Mouse (Mus musculus) liver, postnatal 0 days (tissue): ENCODE data around the gene Ces1c. TPM values are rescaled to one million over a fixed set of nuclear protein-coding genes. Genes with fewer than 3 reads are reported as not detected.

Experiments
- ATAC-seq: fragments of 200-750 bp; cut with Nextera tagmentation; 2 replicates; pipeline ENCODE4 v1.8.0; 2017; ENCODE audit warnings: mild to moderate bottlenecking, moderate library complexity
- DNase-seq: peaks from one replicate; pipeline ENCODE4 v3.0.0-alpha.2; 2016
- H3K27ac ChIP-seq: fragments of 300-500 bp; sonication (generic); 2 replicates; pipeline ENCODE4 v1.5.1; 2014; ENCODE audit warnings: antibody characterized with exemption, moderate library complexity, mild to moderate bottlenecking, low read depth
- H3K27me3 ChIP-seq: fragments of 300-500 bp; sonication (generic); 2 replicates; pipeline ENCODE4 v1.6.1; 2014; ENCODE audit warnings: low read length, control low read depth, mixed read lengths; ENCODE audit not compliant: insufficient read depth
- H3K36me3 ChIP-seq: fragments of 300-500 bp; sonication (generic); replicated peaks from 2 replicates; pipeline ENCODE4 v1.6.1; 2014; ENCODE audit warnings: mild to moderate bottlenecking, control low read depth, low read length, moderate library complexity, mixed read lengths; ENCODE audit not compliant: insufficient read depth
- H3K4me1 ChIP-seq: fragments of 300-500 bp; sonication (generic); 2 replicates; pipeline ENCODE4 v1.6.1; 2014; ENCODE audit warnings: antibody characterized with exemption, mild to moderate bottlenecking, control low read depth; ENCODE audit not compliant: insufficient read depth
- H3K4me2 ChIP-seq: fragments of 300-500 bp; sonication (generic); 2 replicates; pipeline ENCODE4 v1.6.1; 2014; ENCODE audit warnings: low read depth, mild to moderate bottlenecking, low read length, moderate library complexity, mixed read lengths
- H3K4me3 ChIP-seq: fragments of 300-500 bp; sonication (generic); 2 replicates; pipeline ENCODE4 v1.5.1; 2014; ENCODE audit warnings: low read depth, low read length
- H3K9ac ChIP-seq: fragments of 300-500 bp; sonication (generic); replicated peaks from 2 replicates; pipeline ENCODE4 v1.6.1; 2014; ENCODE audit warnings: mild to moderate bottlenecking, moderate library complexity
- H3K9me3 ChIP-seq: fragments of 300-500 bp; sonication (generic); 2 replicates; pipeline ENCODE4 v1.6.1; 2016; ENCODE audit warnings: mild to moderate bottlenecking, control low read depth, low read length, mixed read lengths
- CTCF ChIP-seq: sonication (generic); IDR thresholded peaks from 2 replicates; pipeline ENCODE4 v1.5.1; 2016; ENCODE audit warnings: antibody characterized with exemption, low read depth
- EP300 ChIP-seq: IDR thresholded peaks from 2 replicates; pipeline ENCODE4 v1.6.1; 2016; ENCODE audit warnings: antibody characterized with exemption, low read depth, mild to moderate bottlenecking
- WGBS: fragments of 180-500 bp; shearing (Covaris S2); extraction: QIAGEN DNeasy Blood & Tissue Kit; methylation state at CpG from one replicate; pipeline ENCODE4 v1.1.7; 2014; ENCODE audit not compliant: insufficient replicate concordance; 5-methylcytosine and 5-hydroxymethylcytosine counted together
- polyA plus RNA-seq: library from polyadenylated mRNA; unstranded; fragments of >200 nt; fragmentation: Nextera tagmentation; extraction: Ambion mirVana; gene quantifications from 2 replicates; pipeline ENCODE4 v1.2.1, GENCODE M21; 2015

The Ces1c gene
- polyA plus RNA-seq, 1 experiment from 2014 or later: 162 TPM

DNA sequence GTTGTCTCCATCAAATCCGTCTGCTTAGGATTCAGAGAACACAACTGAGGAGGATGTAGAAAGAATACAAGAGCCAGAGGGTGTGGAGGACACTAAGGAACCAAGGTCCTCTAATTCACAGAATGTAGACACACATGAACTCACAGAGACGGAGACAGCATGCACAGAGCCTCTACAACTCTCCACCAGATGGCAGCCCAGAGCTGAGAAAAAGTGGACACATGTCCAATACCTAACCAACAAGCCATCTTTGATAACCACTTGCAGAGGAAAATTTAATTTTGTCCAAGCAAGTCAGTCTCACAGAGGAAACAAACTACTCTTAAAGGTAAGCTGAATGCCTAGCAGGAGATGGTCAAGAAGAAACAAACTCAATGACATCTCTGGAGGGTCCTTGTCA, 71.9 kb downstream of the Ces1c start:
- Histone ChIP-seq H3K9me3 (no peaks in the 10 kb centered on the region), H3K27me3 (no peaks in the 10 kb centered on the region), H3K27ac (no peak overlapping the region), H3K9ac (no peak overlapping the region), H3K4me3 (no peak overlapping the region), H3K4me2 (no peak overlapping the region), H3K4me1 (no peaks in the 10 kb centered on the region; the same call in 1 of the 2 replicates), H3K36me3 (no peaks in the 10 kb centered on the region)
- WGBS: 9% methylated on average over 2 of the region's 2 CpGs
- TF ChIP-seq CTCF (peak; percentile 78), EP300 (no peak)
- ATAC-seq (no peak), DNase-seq (peak; percentile 78)

GRCm38 (mm10) chr8:93055238-93055637, 75.8 kb downstream of the Ces1c start:
- no peak for ATAC-seq
- 40% methylated on average over 2 of the region's 2 CpGs for WGBS
- Histone ChIP-seq H3K9me3 (no peaks in the 10 kb centered on the region), H3K4me2 (no peak overlapping the region), H3K4me3 (no peak overlapping the region), H3K36me3 (no peaks in the 10 kb centered on the region), H3K27me3 (no peaks in the 10 kb centered on the region), H3K4me1 (no peaks in the 10 kb centered on the region), H3K9ac (no peak overlapping the region), H3K27ac (no peak overlapping the region)
- no peak for DNase-seq
- no peak for TF ChIP-seq EP300
- no peak for TF ChIP-seq CTCF

Other genes starting within 250 kb of the Ces1c start
- not detected in 2 replicates for gene Capns2, start 229.9 kb downstream of the Ces1c start, polyA plus RNA-seq
- gene Slc6a2, start 171.2 kb downstream of the Ces1c start, polyA plus RNA-seq: not detected in 2 replicates
- not detected in 2 replicates for gene Ces1a, start 83.1 kb downstream of the Ces1c start, polyA plus RNA-seq
- 1.0 and 1.2 TPM in 2 replicates for gene Ces1b, start 51.3 kb downstream of the Ces1c start, polyA plus RNA-seq
- gene Ces1d, start 66.6 kb upstream of the Ces1c start, polyA plus RNA-seq: 216 and 217 TPM in 2 replicates
- 5.4 and 7.4 TPM in 2 replicates for gene Ces1e, start 98.3 kb upstream of the Ces1c start, polyA plus RNA-seq
- gene Ces1f, start 148.5 kb upstream of the Ces1c start, polyA plus RNA-seq: 0.84 and 1.1 TPM in 2 replicates
- 4.4 and 7.1 TPM in 2 replicates for gene Ces1g, start 206.0 kb upstream of the Ces1c start, polyA plus RNA-seq
- not detected in 2 replicates for gene Ces1h, start 248.4 kb upstream of the Ces1c start, polyA plus RNA-seq